Mouse (Mus musculus): ENCODE measurements at regions not wholly inside any gene's neighbourhood (a gene's known extent, or its start where the extent isn't known, plus 50 kb on each side); places are given as distances from the start of the nearest gene placed in this dataset.

DNA sequence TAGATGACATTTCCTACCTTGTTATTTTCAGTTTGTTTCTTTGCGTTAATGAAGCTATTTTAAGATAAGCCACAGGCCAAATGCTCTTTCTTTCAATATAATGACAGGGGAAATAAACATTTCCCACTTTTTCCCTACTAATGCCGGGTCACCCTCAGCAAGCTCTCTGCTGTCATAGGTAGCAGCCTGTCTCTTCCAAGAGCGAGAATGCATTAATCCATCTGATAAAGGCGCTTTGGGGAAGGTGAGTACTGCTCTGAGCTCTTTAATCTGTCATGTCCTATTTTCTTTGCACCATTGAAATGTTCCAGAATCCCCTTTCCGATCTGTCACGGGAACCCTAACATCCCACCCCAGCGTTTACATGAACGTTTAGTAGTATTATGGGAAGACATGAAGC lies 96.0 kb upstream of the Mrps30 start:
- no peaks in the 10 kb centered on the region for H3K4me1 ChIP-seq
- no peak for ATAC-seq (ENCODE audit: insufficient number of reproducible peaks, low FRiP score, low TSS enrichment, low read depth)
- no peak overlapping the region for H3K27ac ChIP-seq (replicated peaks)
- no peaks in the 10 kb centered on the region for H3K9me3 ChIP-seq (replicated peaks)
- H3K27me3 ChIP-seq, result no peaks in the 10 kb centered on the region
- whole genome bisulfite sequencing, result 49% methylated on average over 8 of the region's 8 CpGs
- H3K4me2 ChIP-seq (replicated peaks), result no peak overlapping the region
- H3K4me3 ChIP-seq (replicated peaks), result no peak overlapping the region
- H3K36me3 ChIP-seq, result no peaks in the 10 kb centered on the region
- no peak overlapping the region for H3K9ac ChIP-seq

DNA sequence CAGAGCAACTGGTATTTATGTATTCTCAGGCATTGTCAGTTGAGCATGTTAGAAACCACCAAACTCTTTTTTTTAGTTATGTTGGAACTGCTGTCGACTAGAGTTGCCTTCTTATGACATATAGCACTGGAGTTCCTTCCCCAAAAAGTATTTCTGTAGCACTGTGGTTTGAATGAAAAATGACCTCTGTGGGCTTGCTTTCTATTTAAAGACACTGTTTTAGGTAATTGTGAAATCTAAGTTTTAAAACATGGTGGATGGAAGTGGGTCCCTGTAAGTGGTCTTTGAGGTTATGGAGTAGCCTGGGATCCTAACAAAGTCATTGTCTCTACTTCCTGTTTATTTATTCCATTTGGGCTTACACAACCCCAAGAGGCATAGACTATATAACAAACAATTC lies 93.2 kb upstream of the Mrps30 start:
- H3K9ac ChIP-seq, result no peak overlapping the region
- no peaks in the 10 kb centered on the region for H3K27me3 ChIP-seq
- WGBS, result 79% methylated on average over 1 of the region's 1 CpGs
- no peak overlapping the region for H3K27ac ChIP-seq (replicated peaks)
- ATAC-seq (ENCODE audit: insufficient number of reproducible peaks, low FRiP score, low TSS enrichment, low read depth), result no peak
- H3K4me2 ChIP-seq (replicated peaks), result no peak overlapping the region
- no peaks in the 10 kb centered on the region for H3K4me1 ChIP-seq
- H3K4me3 ChIP-seq (replicated peaks), result no peak overlapping the region
- H3K9me3 ChIP-seq (replicated peaks), result no peaks in the 10 kb centered on the region
- no peaks in the 10 kb centered on the region for H3K36me3 ChIP-seq

DNA sequence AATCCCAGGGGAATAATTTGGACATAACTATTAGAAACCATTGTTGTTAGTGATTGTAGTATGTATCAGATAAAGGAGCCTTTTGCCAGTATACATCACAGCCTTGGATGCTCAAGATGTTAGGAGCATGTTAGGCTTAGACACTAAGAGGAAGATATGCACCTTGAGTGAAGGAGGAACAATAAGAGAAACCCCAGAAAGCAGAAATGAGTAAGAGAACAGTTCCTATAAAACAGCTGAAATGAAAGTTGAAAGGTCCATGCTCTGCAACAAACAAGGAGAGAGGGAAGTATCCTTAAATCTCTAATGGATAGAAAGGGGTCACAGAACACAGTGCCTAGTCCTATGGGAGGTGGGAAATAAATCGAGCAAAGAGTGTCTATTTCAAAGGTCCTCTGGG lies 91.4 kb upstream of the Mrps30 start:
- no peak for ATAC-seq (ENCODE audit: insufficient number of reproducible peaks, low FRiP score, low TSS enrichment, low read depth)
- no peaks in the 10 kb centered on the region for H3K36me3 ChIP-seq
- 41% methylated on average over 1 of the region's 1 CpGs for WGBS
- no peak overlapping the region for H3K4me3 ChIP-seq (replicated peaks)
- H3K4me2 ChIP-seq (replicated peaks), result no peak overlapping the region
- H3K27ac ChIP-seq (replicated peaks), result no peak overlapping the region
- H3K9me3 ChIP-seq (replicated peaks), result no peaks in the 10 kb centered on the region
- H3K27me3 ChIP-seq, result no peaks in the 10 kb centered on the region
- no peaks in the 10 kb centered on the region for H3K4me1 ChIP-seq
- no peak overlapping the region for H3K9ac ChIP-seq

DNA sequence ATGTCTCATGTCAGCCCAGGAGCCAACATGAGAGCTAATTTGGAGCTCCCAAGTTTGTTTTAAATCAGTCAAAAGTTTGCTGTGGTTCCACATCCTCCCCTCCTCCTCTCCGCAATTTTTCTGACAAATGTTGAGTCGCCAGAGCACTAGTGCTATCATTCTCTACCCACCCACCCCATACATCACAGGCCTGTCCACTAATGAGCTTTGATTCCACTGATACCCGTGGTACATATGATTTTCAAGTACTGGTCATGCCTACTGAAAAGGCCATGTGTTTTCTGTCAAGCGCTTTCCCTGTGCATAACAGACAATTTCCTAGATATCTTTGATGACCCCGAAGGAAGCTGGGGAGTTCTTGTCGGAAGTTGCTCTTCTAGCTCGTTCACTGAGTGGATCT lies 85.5 kb upstream of the Mrps30 start:
- no peak overlapping the region for H3K9ac ChIP-seq
- 46% methylated on average over 7 of the region's 7 CpGs for WGBS

DNA sequence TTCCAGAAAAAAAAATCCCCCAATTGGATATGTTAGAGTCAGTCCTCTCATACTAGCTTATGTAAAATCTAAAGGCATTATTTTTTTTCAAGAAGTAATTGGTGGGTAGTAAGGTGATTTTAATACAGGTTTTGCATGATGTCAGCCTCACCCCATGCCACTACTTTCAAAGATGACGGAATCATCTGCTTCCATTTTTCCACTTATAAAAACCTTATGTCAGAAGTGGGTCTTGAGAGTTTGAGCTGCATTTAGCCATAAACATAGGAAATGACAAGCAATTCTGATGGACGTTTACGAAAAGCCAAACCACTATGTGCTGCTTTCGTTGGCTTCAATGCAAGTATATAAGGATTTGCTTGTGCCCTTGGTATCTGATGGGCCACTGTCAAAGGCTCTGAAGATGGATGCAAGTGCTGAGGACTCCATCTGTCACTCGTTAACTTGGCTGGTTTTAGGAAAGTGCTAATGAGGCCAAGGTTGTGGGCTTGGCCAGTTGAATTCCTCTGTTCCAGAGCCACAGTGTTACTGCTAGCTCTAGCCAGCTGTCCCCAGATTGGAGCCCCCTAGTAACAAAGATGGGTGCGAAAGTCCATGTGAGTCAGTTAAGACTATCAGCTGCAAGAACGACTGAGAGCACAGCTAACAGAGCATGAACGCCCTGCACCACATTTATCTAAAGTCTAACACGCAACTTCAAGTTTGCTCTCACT lies 72.8 kb upstream of the Mrps30 start:
- WGBS, result 43% methylated on average over 9 of the region's 9 CpGs
- Histone ChIP-seq H3K27me3 (no peaks in the 10 kb centered on the region), H3K4me1 (peaks cover 6% of the 10 kb centered on the region; the same call in 1 of the 2 replicates), H3K36me3 (no peaks in the 10 kb centered on the region), H3K4me3 (replicated peaks) (no peak overlapping the region), H3K9me3 (replicated peaks) (no peaks in the 10 kb centered on the region), H3K4me2 (replicated peaks) (no peak overlapping the region), H3K27ac (replicated peaks) (peak overlapping the region; percentile 60; the same call in 1 of the 2 replicates), H3K9ac (no peak overlapping the region)
- ATAC-seq (ENCODE audit: insufficient number of reproducible peaks, low FRiP score, low TSS enrichment, low read depth), result no peak

More for the DNA sequence above, 85.5 kb upstream of the Mrps30 start:
- Histone ChIP-seq H3K9me3 (replicated peaks) (no peaks in the 10 kb centered on the region), H3K27me3 (no peaks in the 10 kb centered on the region), H3K36me3 (no peaks in the 10 kb centered on the region), H3K27ac (replicated peaks) (no peak overlapping the region), H3K4me2 (replicated peaks) (no peak overlapping the region), H3K4me1 (no peaks in the 10 kb centered on the region), H3K4me3 (replicated peaks) (no peak overlapping the region)
- ATAC-seq (ENCODE audit: insufficient number of reproducible peaks, low FRiP score, low TSS enrichment, low read depth), result no peak

DNA sequence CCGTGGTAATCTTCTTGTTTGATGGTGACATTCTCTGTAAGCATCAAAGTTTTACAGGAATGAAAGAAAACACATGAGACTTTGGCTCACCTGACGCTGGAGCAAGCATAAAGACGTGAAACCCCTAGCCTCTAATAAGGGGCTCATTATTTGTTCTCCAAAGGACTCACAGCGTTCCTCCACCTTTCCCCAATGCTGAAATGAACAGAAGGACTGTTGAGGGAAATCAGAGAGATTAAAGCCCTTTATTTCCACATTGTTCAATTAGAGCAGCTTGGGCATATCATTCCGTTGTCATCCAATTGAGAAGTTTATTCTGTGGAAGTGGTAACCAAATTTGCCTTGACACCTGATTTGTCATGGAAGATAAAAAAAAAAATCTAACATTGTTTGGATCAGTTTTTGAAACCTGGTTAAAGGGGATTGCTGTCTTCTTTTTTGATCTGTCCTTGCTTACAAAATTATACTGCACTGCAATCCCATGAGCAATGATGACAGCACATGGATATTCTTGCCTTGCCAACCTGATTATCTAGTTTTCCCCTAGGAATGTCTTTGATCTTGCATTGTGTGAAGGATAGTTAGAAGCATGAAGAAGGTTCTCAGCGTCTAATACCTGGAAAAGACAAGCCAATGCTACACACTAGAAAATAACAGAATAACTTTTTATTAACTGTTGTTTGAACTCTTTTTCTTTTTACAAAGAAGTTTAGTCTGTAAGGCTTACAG lies 62.1 kb upstream of the Mrps30 start:
- WGBS, result 46% methylated on average over 6 of the region's 6 CpGs
- no peak overlapping the region for H3K4me2 ChIP-seq (replicated peaks)
- H3K9me3 ChIP-seq (replicated peaks), result no peaks in the 10 kb centered on the region
- no peak overlapping the region for H3K9ac ChIP-seq
- no peaks in the 10 kb centered on the region for H3K36me3 ChIP-seq
- H3K27ac ChIP-seq (replicated peaks), result no peak overlapping the region
- no peaks in the 10 kb centered on the region for H3K27me3 ChIP-seq
- H3K4me3 ChIP-seq (replicated peaks), result no peak overlapping the region
- no peaks in the 10 kb centered on the region for H3K4me1 ChIP-seq
- ATAC-seq (ENCODE audit: insufficient number of reproducible peaks, low FRiP score, low TSS enrichment, low read depth), result no peak

DNA sequence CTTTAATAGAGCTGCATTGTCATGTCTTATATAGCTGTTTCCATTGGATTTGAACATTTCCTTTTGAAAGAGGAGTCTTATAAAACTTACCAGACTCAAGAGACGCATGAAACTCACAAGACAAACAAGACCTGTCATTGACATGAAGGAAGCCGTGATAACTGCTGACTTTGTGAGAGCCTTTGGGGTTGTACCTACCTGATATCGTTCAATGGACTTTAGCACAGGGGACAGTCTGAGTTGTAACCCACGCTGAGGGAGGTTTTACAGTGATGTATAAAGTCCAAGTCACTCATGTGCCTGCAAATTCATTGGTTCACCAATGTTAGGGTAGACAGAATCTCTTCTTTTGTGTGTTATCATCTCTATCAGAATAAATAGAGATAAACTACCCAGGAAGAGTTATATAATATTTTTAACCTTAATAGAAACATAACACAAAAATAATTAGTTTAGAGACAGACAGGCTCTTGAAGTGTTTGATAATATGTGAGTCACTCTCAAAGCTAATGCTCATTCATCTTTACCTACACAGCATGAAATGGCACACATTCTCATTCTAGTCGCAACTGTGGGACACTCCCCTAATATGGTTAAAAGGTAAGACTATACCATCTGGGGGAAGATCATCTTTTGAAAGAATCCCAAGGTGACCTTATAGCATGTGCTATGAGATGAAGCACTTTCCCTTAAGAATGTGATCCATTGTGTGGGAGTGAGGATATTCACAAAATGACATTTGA lies 54.4 kb upstream of the Mrps30 start:
- ATAC-seq (ENCODE audit: insufficient number of reproducible peaks, low FRiP score, low TSS enrichment, low read depth), result no peak
- no peak overlapping the region for H3K4me3 ChIP-seq (replicated peaks)
- 86% methylated on average over 5 of the region's 5 CpGs for WGBS
- no peaks in the 10 kb centered on the region for H3K27me3 ChIP-seq
- H3K4me1 ChIP-seq, result no peaks in the 10 kb centered on the region
- no peaks in the 10 kb centered on the region for H3K9me3 ChIP-seq (replicated peaks)
- no peak overlapping the region for H3K27ac ChIP-seq (replicated peaks)
- no peaks in the 10 kb centered on the region for H3K36me3 ChIP-seq
- no peak overlapping the region for H3K9ac ChIP-seq
- H3K4me2 ChIP-seq (replicated peaks), result no peak overlapping the region

Measured in embryonic facial prominence, embryonic 15.5 days (tissue).